Mouse (Mus musculus) hindbrain, embryonic 16.5 days (tissue): ENCODE data around the gene Rccd1. TPM values are rescaled to one million over a fixed set of nuclear protein-coding genes. Genes with fewer than 3 reads are reported as not detected.

Experiments
- ATAC-seq: fragments of 200-750 bp; cut with Nextera tagmentation; 2 replicates; pipeline ENCODE4 v1.8.0; 2017; ENCODE audit warnings: moderate TSS enrichment, moderate library complexity
- H3K27ac ChIP-seq: fragments of 300-500 bp; sonication (generic); 2 replicates; pipeline ENCODE4 v1.5.1; 2014; ENCODE audit warnings: low read depth, mild to moderate bottlenecking, control low read depth, low read length, moderate library complexity
- H3K27me3 ChIP-seq: fragments of 300-500 bp; sonication (generic); replicated peaks from 2 replicates; pipeline ENCODE4 v1.6.1; 2014; ENCODE audit warnings: low read length; ENCODE audit not compliant: control insufficient read depth, insufficient read depth
- H3K36me3 ChIP-seq: fragments of 300-500 bp; sonication (generic); 2 replicates; pipeline ENCODE4 v1.6.1; 2014; ENCODE audit warnings: mild to moderate bottlenecking, low read length, moderate library complexity, mixed read lengths; ENCODE audit not compliant: control insufficient read depth, insufficient read depth
- H3K4me1 ChIP-seq: fragments of 300-500 bp; sonication (generic); 2 replicates; pipeline ENCODE4 v1.6.1; 2014; ENCODE audit warnings: low read depth, low read length; ENCODE audit not compliant: control insufficient read depth, insufficient read depth
- H3K4me2 ChIP-seq: fragments of 300-500 bp; sonication (generic); 2 replicates; pipeline ENCODE4 v1.6.1; 2014; ENCODE audit warnings: mild to moderate bottlenecking, low read length, control low read depth, moderate library complexity
- H3K4me3 ChIP-seq: fragments of 300-500 bp; sonication (generic); 2 replicates; pipeline ENCODE4 v1.5.1; 2014; ENCODE audit warnings: mild to moderate bottlenecking, low read length, control low read depth, moderate library complexity
- H3K9ac ChIP-seq: fragments of 300-500 bp; sonication (generic); 2 replicates; pipeline ENCODE4 v1.6.1; 2014; ENCODE audit warnings: low read depth, mild to moderate bottlenecking, control low read depth, low read length, moderate library complexity
- H3K9me3 ChIP-seq: fragments of 300-500 bp; sonication (generic); 2 replicates; pipeline ENCODE4 v1.6.1; 2014; ENCODE audit warnings: mild to moderate bottlenecking, low read length, moderate library complexity; ENCODE audit not compliant: control insufficient read depth
- WGBS: fragments of 180-500 bp; shearing (Covaris S2); extraction: QIAGEN DNeasy Blood & Tissue Kit; methylation state at CpG from one replicate; pipeline ENCODE4 v1.1.7; 2014; 5-methylcytosine and 5-hydroxymethylcytosine counted together
- polyA plus RNA-seq: library from polyadenylated mRNA; unstranded; fragments of >200 nt; fragmentation: Nextera tagmentation; extraction: Ambion mirVana; gene quantifications from 2 replicates; pipeline ENCODE4 v1.2.1, GENCODE M21; 2015

The Rccd1 gene
- polyA plus RNA-seq, 1 experiment from 2014 or later: 11.5 TPM

DNA sequence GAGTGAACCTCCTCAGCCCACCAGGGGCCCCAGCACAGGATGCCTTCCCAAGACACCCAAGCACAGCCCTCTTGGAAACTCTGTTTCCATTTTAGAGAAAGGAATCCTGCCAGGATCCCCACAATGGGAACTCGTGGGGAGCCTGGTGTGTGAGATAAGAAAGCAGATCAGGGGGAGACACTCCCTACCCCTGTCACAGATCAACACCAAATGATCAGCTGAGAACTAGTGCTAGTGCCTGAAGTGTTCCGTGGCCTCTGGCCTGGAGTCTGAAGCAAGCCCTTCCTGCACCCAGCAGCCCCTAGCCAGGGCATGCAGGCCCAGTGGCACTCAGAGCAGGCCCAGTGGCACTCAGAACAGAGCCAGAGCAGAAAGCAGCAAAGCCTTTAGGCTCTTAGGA lies 26.6 kb upstream of the Rccd1 start:
- no peak overlapping the region for H3K4me3 ChIP-seq
- no peak overlapping the region for H3K4me2 ChIP-seq
- WGBS: 68% methylated on average over 2 of the region's 2 CpGs
- no peak overlapping the region for H3K27ac ChIP-seq
- H3K9ac ChIP-seq: no peak overlapping the region; the same call in 1 of the 2 replicates
- no peak for ATAC-seq
- H3K9me3 ChIP-seq: no peaks in the 10 kb centered on the region
- no peaks in the 10 kb centered on the region for H3K4me1 ChIP-seq
- H3K36me3 ChIP-seq: peaks cover 34% of the 10 kb centered on the region
- no peaks in the 10 kb centered on the region for H3K27me3 ChIP-seq

DNA sequence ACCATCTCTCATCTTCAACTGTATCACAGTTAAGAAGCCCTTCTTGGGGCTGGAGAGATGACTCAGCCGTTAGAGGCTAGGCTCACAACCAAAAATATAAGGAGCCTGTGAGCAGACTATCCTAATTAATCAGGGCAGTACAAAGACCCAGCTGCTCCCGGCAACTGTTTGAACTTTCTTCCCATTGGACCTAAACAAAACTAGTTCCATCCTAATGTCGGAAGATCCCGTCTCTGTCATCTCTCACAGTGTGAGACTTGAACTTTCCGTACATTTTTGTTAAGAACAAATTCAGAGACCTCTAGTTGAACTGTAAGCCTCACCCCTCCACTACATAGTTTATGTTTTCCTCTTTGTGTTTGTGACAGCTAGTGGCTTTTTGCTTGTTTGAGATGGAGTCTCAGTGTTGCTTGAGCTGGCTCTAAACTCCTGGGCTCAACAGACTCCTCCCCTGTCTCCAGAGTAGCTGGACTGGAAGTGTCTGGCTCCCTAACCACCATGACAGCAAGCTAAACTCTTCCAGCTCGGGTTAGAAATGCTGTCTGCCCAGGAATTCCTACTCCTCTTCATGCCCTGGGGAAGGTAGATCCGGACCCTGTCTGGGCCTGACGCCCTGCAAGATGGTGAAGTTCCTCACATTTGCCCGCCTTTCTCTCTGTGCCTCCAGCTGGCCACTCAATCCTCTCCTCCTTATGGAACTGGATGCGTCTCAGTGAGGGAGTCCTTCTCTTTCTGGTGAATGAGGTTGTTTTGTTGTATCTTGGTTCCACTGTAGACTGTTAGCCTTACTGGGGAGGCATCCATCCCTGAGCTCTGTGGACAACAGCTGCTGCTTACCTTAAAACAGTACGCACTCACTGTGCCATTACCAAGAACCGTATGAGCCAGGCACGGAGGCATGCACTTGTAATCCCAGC lies 23.7 kb upstream of the Rccd1 start:
- Histone ChIP-seq H3K4me3 (no peak overlapping the region), H3K27me3 (no peaks in the 10 kb centered on the region), H3K4me1 (peaks cover 6% of the 10 kb centered on the region), H3K4me2 (no peak overlapping the region), H3K9me3 (no peaks in the 10 kb centered on the region; the same call in 1 of the 2 replicates), H3K27ac (0 out of 2 replicates have a peak overlapping the region, but pooled peaks have one; percentile 54), H3K9ac (no peak overlapping the region), H3K36me3 (peaks cover 24% of the 10 kb centered on the region)
- WGBS: 69% methylated on average over 13 of the region's 13 CpGs
- no peak for ATAC-seq

DNA sequence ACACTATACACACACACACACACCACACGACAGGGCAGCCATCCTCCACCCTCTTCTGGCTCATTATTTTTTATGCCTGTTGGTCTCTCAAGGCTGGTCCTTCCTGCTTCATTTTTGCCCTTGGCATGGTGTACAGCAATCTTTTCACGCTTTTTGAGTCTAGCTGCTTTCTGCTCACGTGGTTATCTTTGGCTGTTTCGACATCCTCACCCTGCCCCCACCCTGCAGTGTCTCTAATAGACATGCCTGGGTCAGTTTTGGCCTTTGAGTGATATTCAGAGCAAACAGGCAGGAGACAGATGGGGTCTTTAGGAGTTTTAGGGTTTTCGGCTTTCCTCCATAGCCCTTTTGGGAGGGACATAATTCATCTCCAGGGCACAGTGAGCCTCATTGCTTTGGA lies 22.6 kb upstream of the Rccd1 start:
- H3K36me3 ChIP-seq: peaks cover 18% of the 10 kb centered on the region
- ATAC-seq: no peak

DNA sequence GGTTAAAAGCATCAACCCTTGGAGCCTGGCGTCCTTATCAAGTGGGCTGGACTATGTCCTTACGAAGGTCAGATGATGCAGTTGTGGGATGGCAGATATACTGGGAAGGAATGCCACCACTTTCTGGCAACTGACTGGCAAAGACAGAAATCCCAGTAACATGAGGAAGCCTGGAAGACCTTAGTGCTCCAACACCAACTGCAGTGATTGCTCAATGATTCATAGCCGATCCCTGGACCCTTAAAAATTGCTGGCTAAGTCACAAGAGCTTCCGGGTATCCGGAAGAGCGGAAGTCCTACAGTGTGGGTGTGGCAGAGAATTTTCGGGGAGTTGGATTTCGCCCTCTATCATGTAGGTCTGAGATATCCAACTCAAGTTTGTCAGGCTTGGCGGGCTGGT lies 21.9 kb upstream of the Rccd1 start:
- H3K4me2 ChIP-seq: no peak overlapping the region
- 94% methylated on average over 9 of the region's 9 CpGs for WGBS

More for the DNA sequence above, 22.6 kb upstream of the Rccd1 start:
- H3K4me2 ChIP-seq: no peak overlapping the region
- no peaks in the 10 kb centered on the region for H3K27me3 ChIP-seq
- no peak overlapping the region for H3K27ac ChIP-seq
- no peak overlapping the region for H3K4me3 ChIP-seq
- H3K9me3 ChIP-seq: no peaks in the 10 kb centered on the region; the same call in 1 of the 2 replicates
- no peak overlapping the region for H3K9ac ChIP-seq
- peaks cover 6% of the 10 kb centered on the region for H3K4me1 ChIP-seq
- 85% methylated on average over 5 of the region's 5 CpGs for WGBS

DNA sequence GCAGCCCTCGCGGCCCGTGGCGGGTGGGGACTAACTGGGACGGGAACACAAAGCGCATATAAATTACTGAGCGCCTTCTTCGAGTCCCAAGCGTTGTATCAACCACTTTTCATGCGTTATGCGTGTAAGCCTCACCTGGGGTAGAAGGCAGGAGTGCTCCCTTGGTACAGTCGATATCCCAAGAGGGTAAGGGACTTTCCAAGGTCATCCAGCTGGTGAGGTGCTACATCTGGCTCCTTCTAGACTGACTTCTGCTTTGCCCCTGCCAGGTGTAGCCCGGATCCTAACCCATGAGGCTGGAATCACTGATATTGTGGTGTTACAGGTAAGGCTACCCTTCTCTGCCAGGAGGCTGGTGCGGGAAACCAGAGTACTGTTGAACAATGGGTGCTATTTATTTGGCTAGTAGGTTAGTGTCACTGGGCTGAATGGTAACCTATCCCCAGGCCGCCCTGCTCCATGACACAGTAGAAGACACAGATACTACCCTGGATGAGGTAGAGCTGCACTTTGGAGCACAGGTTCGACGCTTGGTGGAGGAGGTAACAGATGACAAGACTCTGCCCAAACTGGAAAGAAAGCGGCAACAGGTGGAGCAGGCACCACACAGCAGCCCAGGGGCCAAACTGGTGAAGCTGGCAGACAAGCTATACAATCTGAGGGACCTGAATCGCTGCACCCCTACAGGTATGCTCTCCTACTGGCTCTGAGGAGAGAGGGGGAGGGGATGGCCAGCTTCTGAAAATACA lies 19.2 kb upstream of the Rccd1 start:
- Histone ChIP-seq H3K27ac (peak overlapping the region; percentile 77), H3K9ac (peak overlapping the region; percentile 83), H3K4me3 (peak overlapping the region; percentile 50), H3K36me3 (no peaks in the 10 kb centered on the region), H3K9me3 (no peaks in the 10 kb centered on the region; the same call in 1 of the 2 replicates), H3K4me2 (peak overlapping the region; percentile 93), H3K4me1 (peaks cover 24% of the 10 kb centered on the region), H3K27me3 (no peaks in the 10 kb centered on the region)
- ATAC-seq: peak; percentile 9; the same call in 1 of the 2 replicates
- WGBS: 25% methylated on average over 19 of the region's 19 CpGs

More for the DNA sequence above, 21.9 kb upstream of the Rccd1 start:
- no peak overlapping the region for H3K4me3 ChIP-seq
- no peaks in the 10 kb centered on the region for H3K27me3 ChIP-seq
- ATAC-seq: no peak
- H3K4me1 ChIP-seq: peaks cover 7% of the 10 kb centered on the region
- H3K9me3 ChIP-seq: no peaks in the 10 kb centered on the region; the same call in 1 of the 2 replicates
- no peak overlapping the region for H3K27ac ChIP-seq
- no peak overlapping the region for H3K9ac ChIP-seq
- H3K36me3 ChIP-seq: peaks cover 13% of the 10 kb centered on the region

DNA sequence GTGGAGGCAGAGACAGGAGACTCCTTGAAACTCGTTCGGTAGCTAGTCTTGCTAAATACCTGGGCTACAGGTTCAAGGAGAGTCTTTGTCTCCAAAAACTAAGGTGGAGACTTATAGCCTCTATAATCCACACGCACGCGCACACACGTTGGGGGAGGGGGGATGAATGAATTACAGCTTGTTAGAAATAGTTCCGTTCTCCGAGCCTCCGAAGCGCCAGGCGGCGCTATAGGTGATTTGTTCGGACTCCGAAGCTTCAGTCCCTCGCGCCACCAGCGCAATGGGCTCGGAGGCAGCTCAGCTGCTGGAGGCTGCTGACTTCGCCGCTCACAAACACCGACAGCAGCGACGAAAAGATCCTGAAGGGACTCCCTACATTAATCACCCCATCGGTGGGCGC lies 18.6 kb upstream of the Rccd1 start, which contains the start of gene Hddc3:
TSS of gene Hddc3 (plus strand) at position 247 of the 400 bp plus-strand sequence.
- Histone ChIP-seq H3K36me3 (no peaks in the 10 kb centered on the region), H3K9ac (peak within 1 kb of the TSS; percentile 83), H3K9me3 (no peaks in the 10 kb centered on the region; the same call in 1 of the 2 replicates), H3K4me2 (peak within 1 kb of the TSS; percentile 93), H3K27me3 (no peaks in the 10 kb centered on the region), H3K27ac (peak within 1 kb of the TSS; percentile 77), H3K4me3 (peak within 1 kb of the TSS; percentile 50), H3K4me1 (peaks cover 30% of the 10 kb centered on the region)
- ATAC-seq: peak; percentile 51
- WGBS: under 1% methylated on average over 25 of the region's 25 CpGs

DNA sequence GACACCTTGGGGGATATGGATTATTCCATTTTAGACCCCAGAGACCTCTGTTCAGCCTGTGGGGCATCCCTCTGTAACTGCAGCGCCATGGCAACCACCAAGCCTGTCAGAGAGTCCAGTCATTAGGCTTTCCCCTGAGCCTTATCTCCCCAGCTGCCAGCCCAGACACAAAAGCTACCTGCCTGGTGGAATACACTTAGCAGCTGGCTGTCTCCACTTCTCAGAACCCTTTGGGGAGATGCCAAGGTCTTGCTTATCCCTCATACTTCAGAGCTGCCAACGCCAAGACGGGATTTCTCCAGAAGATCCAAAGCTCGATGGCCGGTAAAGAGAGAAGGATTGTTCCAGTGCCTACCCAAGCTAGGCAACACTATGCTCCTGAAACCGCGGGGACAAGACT lies 17.5 kb upstream of the Rccd1 start:
- Histone ChIP-seq H3K4me3 (no peak overlapping the region), H3K4me2 (no peak overlapping the region), H3K9ac (no peak overlapping the region), H3K27ac (peak overlapping the region; percentile 9; the same call in 1 of the 2 replicates), H3K27me3 (no peaks in the 10 kb centered on the region), H3K4me1 (peaks cover 34% of the 10 kb centered on the region), H3K36me3 (no peaks in the 10 kb centered on the region), H3K9me3 (no peaks in the 10 kb centered on the region; the same call in 1 of the 2 replicates)
- WGBS: 63% methylated on average over 7 of the region's 7 CpGs
- no peak for ATAC-seq

DNA sequence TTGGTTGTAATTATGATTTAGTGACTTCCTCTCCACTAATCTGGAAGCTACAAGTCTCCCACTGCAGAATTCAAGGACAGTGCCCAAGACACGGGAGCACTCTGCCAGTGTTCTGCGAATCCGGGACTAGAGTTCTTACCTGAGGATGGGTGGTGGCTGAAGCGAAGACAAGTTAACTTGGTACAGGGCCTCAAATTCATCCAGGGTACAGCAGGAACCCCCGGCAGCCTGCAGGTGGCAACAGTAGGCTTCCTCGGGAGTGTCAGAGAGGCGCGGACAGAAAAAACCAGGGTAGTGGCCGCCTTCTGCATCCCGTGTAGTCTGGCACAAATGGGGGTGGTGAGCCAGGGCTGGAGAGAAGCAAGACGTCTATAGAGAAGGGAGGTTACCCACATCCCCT lies 16.5 kb upstream of the Rccd1 start, which contains the start of gene Unc45a:
TSS of gene Unc45a (minus strand) at position 213 of the 400 bp plus-strand sequence.
- H3K36me3 ChIP-seq: peaks cover 8% of the 10 kb centered on the region
- H3K4me2 ChIP-seq: peak within 1 kb of the TSS; percentile 87
- H3K9me3 ChIP-seq: no peaks in the 10 kb centered on the region; the same call in 1 of the 2 replicates
- 3% methylated on average over 11 of the region's 11 CpGs for whole genome bisulfite sequencing
- H3K27me3 ChIP-seq: no peaks in the 10 kb centered on the region
- H3K4me1 ChIP-seq: peaks cover 34% of the 10 kb centered on the region
- H3K9ac ChIP-seq: peak within 1 kb of the TSS; percentile 80
- H3K4me3 ChIP-seq: peak within 1 kb of the TSS; percentile 71
- peak within 1 kb of the TSS; percentile 93 for H3K27ac ChIP-seq
- ATAC-seq: peak; percentile 12; the same call in 1 of the 2 replicates
